Mouse (Mus musculus) embryonic facial prominence, embryonic 14.5 days (tissue): ENCODE measurements around the gene Muc1. TPM values are rescaled to one million over a fixed set of nuclear protein-coding genes. Genes with fewer than 3 reads are reported as not detected.

Experiments
- ATAC-seq: fragments of 200-750 bp; cut with Nextera tagmentation; 2 replicates; pipeline ENCODE4 v1.8.0; 2017; ENCODE audit warnings: low read depth, moderate number of reproducible peaks, moderate TSS enrichment
- DNase-seq: peaks from one replicate; pipeline ENCODE4 v3.0.0-alpha.2; 2015; ENCODE audit warnings: low spot score
- H3K27ac ChIP-seq: fragments of 300-500 bp; sonication (generic); replicated peaks from 2 replicates; pipeline ENCODE4 v1.5.1; 2014; ENCODE audit warnings: low read depth, mild to moderate bottlenecking, low read length, moderate library complexity
- H3K27me3 ChIP-seq: fragments of 300-500 bp; sonication (generic); replicated peaks from 2 replicates; pipeline ENCODE4 v1.6.1; 2014; ENCODE audit warnings: low read length; ENCODE audit not compliant: control insufficient read depth, insufficient read depth
- H3K36me3 ChIP-seq: fragments of 300-500 bp; sonication (generic); 2 replicates; pipeline ENCODE4 v1.6.1; 2014; ENCODE audit warnings: low read length, mixed read lengths; ENCODE audit not compliant: control insufficient read depth, insufficient read depth
- H3K4me1 ChIP-seq: fragments of 300-500 bp; sonication (generic); 2 replicates; pipeline ENCODE4 v1.6.1; 2014; ENCODE audit warnings: antibody characterized with exemption, low read length; ENCODE audit not compliant: control insufficient read depth, insufficient read depth
- H3K4me2 ChIP-seq: fragments of 300-500 bp; sonication (generic); 2 replicates; pipeline ENCODE4 v1.6.1; 2014; ENCODE audit warnings: low read depth, mild to moderate bottlenecking, low read length, moderate library complexity, mixed read lengths
- H3K4me3 ChIP-seq: fragments of 300-500 bp; sonication (generic); 2 replicates; pipeline ENCODE4 v1.5.1; 2014; ENCODE audit warnings: low read depth, mild to moderate bottlenecking, low read length
- H3K9ac ChIP-seq: fragments of 300-500 bp; sonication (generic); 2 replicates; pipeline ENCODE4 v1.6.1; 2014; ENCODE audit warnings: low read depth, mild to moderate bottlenecking, low read length, moderate library complexity, mixed read lengths
- H3K9me3 ChIP-seq: fragments of 300-500 bp; sonication (generic); 2 replicates; pipeline ENCODE4 v1.6.1; 2016; ENCODE audit warnings: low read length; ENCODE audit not compliant: control insufficient read depth
- WGBS: fragments of 180-500 bp; shearing (Covaris S2); extraction: QIAGEN DNeasy Blood & Tissue Kit; methylation state at CpG from one replicate; pipeline ENCODE4 v1.1.7; 2014; 5-methylcytosine and 5-hydroxymethylcytosine counted together
- polyA plus RNA-seq: library from polyadenylated mRNA; unstranded; fragments of >200 nt; fragmentation: Nextera tagmentation; extraction: Ambion mirVana; gene quantifications from 2 replicates; pipeline ENCODE4 v1.2.1, GENCODE M21; 2014

The Muc1 gene
- polyA plus RNA-seq, result 2.0 and 4.1 TPM in 2 replicates

GRCm38 (mm10) chr3:89228836-89229235 is at the start of gene Muc1:
Gene Muc1, plus strand, starts transcription at chr3:89229057.
- Histone ChIP-seq H3K27me3 (no peaks in the 10 kb centered on the region), H3K4me1 (peaks cover 18% of the 10 kb centered on the region), H3K4me3 (peak within 1 kb of the TSS; percentile 38), H3K4me2 (peak within 1 kb of the TSS; percentile 67), H3K9me3 (no peaks in the 10 kb centered on the region), H3K9ac (peak within 1 kb of the TSS; percentile 53), H3K27ac (peak within 1 kb of the TSS; percentile 86), H3K36me3 (peaks cover 11% of the 10 kb centered on the region)
- 28% methylated on average over 10 of the region's 10 CpGs for WGBS
- ATAC-seq (no peak), DNase-seq (no peak)

- H3K27ac ChIP-seq, result no peak overlapping the region
Measured at GRCm38 (mm10) chr3:89181749-89182500, 46.9 kb upstream of the Muc1 start.

GRCm38 (mm10) chr3:89182531-89183057 is 46.3 kb upstream of the Muc1 start:
- Histone ChIP-seq H3K9me3 (no peaks in the 10 kb centered on the region), H3K36me3 (peaks cover 46% of the 10 kb centered on the region), H3K9ac (no peak overlapping the region), H3K4me1 (peaks cover 24% of the 10 kb centered on the region), H3K4me2 (peak overlapping the region; percentile 73; the same call in 1 of the 2 replicates), H3K4me3 (peak overlapping the region; percentile 53), H3K27ac (no peak overlapping the region), H3K27me3 (no peaks in the 10 kb centered on the region)
- WGBS, result 43% methylated on average over 7 of the region's 7 CpGs
- ATAC-seq, result peak; percentile 2; the same call in 1 of the 2 replicates
- DNase-seq, result no peak

More at GRCm38 (mm10) chr3:89181749-89182500, 46.9 kb upstream of the Muc1 start:
- ATAC-seq (no peak), DNase-seq (no peak)
- Histone ChIP-seq H3K9me3 (no peaks in the 10 kb centered on the region), H3K36me3 (peaks cover 45% of the 10 kb centered on the region), H3K4me2 (no peak overlapping the region), H3K9ac (no peak overlapping the region), H3K4me1 (peaks cover 24% of the 10 kb centered on the region), H3K4me3 (no peak overlapping the region), H3K27me3 (no peaks in the 10 kb centered on the region)
- 89% methylated on average over 27 of the region's 27 CpGs for WGBS

- peak; percentile 97 for ATAC-seq
- Histone ChIP-seq H3K4me1 (peaks cover 20% of the 10 kb centered on the region), H3K36me3 (peaks cover 54% of the 10 kb centered on the region), H3K4me3 (peak within 1 kb of the TSS; percentile 53), H3K9me3 (no peaks in the 10 kb centered on the region), H3K9ac (peak within 1 kb of the TSS; percentile 69), H3K27me3 (no peaks in the 10 kb centered on the region), H3K27ac (peak within 1 kb of the TSS; percentile 66), H3K4me2 (peak within 1 kb of the TSS; percentile 73)
- 3% methylated on average over 32 of the region's 39 CpGs for WGBS
- peak; percentile 95 for DNase-seq
Measured at GRCm38 (mm10) chr3:89183058-89183958, 45.5 kb upstream of the Muc1 start, which contains the start of gene Fam189b. Gene Fam189b, plus strand, starts transcription at chr3:89183143.

GRCm38 (mm10) chr3:89183959-89184315 is 44.9 kb upstream of the Muc1 start:
- H3K4me1 ChIP-seq, result peaks cover 14% of the 10 kb centered on the region
- peak overlapping the region; percentile 69 for H3K9ac ChIP-seq
- no peak for DNase-seq
- H3K4me2 ChIP-seq, result peak overlapping the region; percentile 73
- H3K4me3 ChIP-seq, result peak overlapping the region; percentile 53
- WGBS, result 94% methylated on average over 5 of the region's 6 CpGs
- peak overlapping the region; percentile 66; the same call in 1 of the 2 replicates for H3K27ac ChIP-seq
- no peak for ATAC-seq
- no peaks in the 10 kb centered on the region for H3K27me3 ChIP-seq
- peaks cover 56% of the 10 kb centered on the region for H3K36me3 ChIP-seq
- no peaks in the 10 kb centered on the region for H3K9me3 ChIP-seq

- Histone ChIP-seq H3K4me2 (no peak overlapping the region), H3K27ac (no peak overlapping the region), H3K4me3 (no peak overlapping the region), H3K9ac (no peak overlapping the region), H3K4me1 (peaks cover 14% of the 10 kb centered on the region; the same call in 1 of the 2 replicates), H3K9me3 (no peaks in the 10 kb centered on the region), H3K36me3 (peaks cover 30% of the 10 kb centered on the region; the same call in 1 of the 2 replicates), H3K27me3 (no peaks in the 10 kb centered on the region)
- ATAC-seq, result no peak
- 49% methylated on average over 23 of the region's 23 CpGs for WGBS
- no peak for DNase-seq
Measured at GRCm38 (mm10) chr3:89187197-89187596, 41.7 kb upstream of the Muc1 start.

GRCm38 (mm10) chr3:89187690-89188477 is 41.0 kb upstream of the Muc1 start:
- Histone ChIP-seq H3K27me3 (no peaks in the 10 kb centered on the region), H3K4me1 (peaks cover 14% of the 10 kb centered on the region; the same call in 1 of the 2 replicates), H3K9ac (no peak overlapping the region; the same call in 1 of the 2 replicates), H3K36me3 (peaks cover 25% of the 10 kb centered on the region; the same call in 1 of the 2 replicates), H3K4me3 (no peak overlapping the region), H3K27ac (no peak overlapping the region), H3K4me2 (no peak overlapping the region), H3K9me3 (no peaks in the 10 kb centered on the region)
- DNase-seq, result no peak
- WGBS, result 70% methylated on average over 17 of the region's 18 CpGs
- no peak for ATAC-seq
